Mouse (Mus musculus) spleen, adult 12 weeks (tissue): Measurements from ENCODE around the gene Prss43.
"Not testable (repeated sequence)": the region's sequence is repeated elsewhere in the genome, so short reads cannot be mapped to it uniquely, and the experiment has no call there.

Experiments used
- DNase-seq: peaks from one replicate; pipeline ENCODE4 v3.0.0; 2022; ENCODE audit warnings: low spot score

The Prss43 gene

GRCm38 (mm10) chr9:110826390-110826789 is at the start of gene Prss43:
Gene Prss43, plus strand, starts transcription at chr9:110826690.
- DNase-seq: no peak

- DNase-seq: no peak
These were observed 48.4 kb upstream of the Prss43 start for GRCm38 (mm10) chr9:110778100-110778499.

DNA sequence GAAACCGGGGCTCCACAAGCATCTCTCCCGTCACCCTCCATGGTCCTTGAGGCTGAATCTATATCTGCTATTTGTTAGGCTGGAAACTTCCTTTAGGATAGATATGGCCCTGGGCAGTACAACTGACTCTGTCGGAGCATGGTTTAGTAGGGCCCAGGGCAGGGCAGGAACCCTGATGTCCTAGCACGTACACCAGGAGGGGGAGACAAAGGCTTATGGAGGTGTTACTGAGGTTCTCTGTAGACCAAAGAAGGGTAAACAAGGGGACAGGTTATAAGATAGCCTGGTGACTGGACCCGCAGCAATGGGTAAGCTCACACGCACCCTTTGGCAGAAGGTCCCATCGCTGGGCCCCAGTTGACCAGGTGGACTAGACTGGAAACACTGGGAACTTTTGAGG is 47.9 kb upstream of the Prss43 start:
- DNase-seq: no peak

DNA sequence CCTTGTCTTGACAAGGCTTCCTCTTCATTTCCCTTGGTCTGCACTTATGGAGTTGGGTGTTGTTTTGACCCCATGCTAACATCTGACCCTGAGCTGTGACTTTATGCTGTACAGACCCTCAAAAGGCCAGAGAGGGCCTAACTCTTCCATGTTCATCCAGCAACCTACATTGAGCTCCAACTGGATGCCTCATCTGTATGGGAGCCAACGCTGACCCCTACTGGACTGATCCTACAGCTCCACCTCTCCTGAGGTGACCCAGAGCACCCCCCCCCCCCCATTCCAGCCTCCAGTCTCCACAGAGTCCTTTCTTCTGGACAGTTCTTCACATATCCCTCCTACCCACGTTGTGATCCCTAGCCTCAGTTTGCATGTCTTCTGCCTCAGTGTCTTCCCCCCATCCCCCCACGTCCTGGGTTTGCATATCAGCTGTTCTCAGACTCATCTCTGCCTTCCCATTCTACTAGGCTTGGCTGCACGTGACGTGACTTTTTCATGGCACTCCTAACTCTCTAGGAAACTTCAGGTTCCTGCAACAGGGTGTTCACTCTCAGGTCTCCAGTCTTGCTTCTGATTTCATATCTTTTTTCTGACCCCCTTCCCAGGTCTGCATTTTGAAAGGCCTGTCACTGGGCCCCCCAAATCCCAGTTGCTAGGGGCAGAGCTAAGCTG is 47.1 kb upstream of the Prss43 start:
- no peak for DNase-seq

DNA sequence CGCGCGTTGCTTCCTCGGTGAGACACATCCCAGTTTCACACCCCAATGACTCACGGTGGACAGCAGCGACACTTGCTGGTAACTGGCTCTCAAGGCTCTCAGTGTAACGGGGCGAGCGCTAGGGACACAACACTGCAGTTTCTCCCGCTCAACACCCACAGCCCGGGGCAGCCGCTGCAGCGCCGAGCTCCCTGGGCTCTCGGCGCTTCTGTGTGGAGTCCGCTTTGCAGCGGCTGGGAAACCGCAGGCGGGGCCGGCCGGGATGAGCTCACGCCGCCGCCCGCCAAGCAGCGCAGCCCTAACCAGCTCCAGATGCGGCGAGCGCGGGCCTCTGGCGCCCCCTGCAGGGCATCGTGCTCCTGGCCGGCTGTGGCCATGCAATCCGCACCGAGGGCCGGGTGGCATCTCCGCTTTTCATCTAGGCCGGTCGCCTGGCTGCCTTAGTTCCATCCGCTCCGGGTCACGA is 45.2 kb upstream of the Prss43 start:
- peak; percentile 76 for DNase-seq

GRCm38 (mm10) chr9:110781731-110782130 is 44.8 kb upstream of the Prss43 start:
- DNase-seq: no peak

DNA sequence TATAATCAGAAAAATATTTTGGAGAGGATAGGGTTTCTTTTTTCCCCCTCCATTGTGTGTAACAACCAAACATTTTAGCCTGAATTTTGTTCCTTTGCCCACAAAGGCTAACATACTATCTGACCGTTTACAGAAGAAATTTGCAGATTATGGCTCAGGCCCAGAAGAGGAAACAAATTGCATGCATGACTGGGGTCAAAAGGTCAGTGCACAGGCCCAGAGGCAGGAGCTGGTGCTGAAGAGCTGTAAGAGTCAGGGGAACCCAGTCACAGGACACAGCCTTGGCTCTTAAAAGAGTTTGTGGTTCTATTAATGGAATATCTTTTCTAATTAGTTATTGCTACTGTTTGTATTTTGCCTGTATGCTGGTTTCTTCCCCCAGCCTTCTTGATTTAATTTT is 42.9 kb upstream of the Prss43 start:
- no peak for DNase-seq

DNA sequence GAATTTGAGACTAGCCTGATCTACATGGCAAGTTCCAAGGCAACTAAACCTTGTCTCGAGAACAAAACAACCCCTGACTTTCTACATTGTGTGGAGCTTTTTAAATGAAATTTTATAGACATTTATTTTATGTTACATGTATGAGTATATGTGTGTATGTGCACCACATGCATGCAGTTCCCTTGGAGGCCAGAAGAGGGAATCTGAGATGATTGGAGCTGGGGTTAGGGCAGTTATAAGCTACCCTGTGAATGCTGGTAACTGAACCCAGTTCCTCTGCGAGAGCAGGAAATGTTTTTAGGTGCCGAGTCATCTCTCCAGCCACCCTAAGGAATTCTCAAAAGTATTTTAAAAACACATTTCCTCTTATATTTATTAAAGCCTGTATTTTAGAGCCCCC is 38.3 kb upstream of the Prss43 start:
- DNase-seq: no peak

GRCm38 (mm10) chr9:110790462-110790861 is 36.0 kb upstream of the Prss43 start:
- DNase-seq: no peak

- no peak for DNase-seq
These were observed 29.5 kb upstream of the Prss43 start for GRCm38 (mm10) chr9:110797013-110797412.

DNA sequence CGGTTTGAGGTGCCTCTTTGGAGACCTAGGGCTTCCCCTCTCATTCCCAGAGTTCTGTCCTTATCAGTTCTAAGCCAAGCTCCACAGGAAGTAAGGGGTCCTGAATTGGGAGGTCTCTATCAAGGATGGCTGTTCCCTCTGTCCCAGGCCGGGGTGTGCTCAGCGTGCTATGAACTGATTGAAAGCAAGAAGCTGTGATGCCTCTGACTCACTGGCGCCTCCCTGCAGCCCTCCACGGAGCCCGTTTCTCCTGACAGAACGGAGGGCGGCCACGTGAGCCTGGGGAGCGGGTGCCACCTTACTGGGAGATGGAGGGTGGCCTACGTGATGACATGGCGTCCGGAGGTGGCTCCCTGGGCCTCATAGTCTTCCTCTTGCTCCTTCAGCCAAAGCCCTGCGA is 28.6 kb upstream of the Prss43 start, which contains the start of gene Prss42:
Gene Prss42, plus strand, starts transcription at position 301 of the 400 bp plus-strand sequence.
- no peak for DNase-seq

GRCm38 (mm10) chr9:110800834-110801479 is 25.5 kb upstream of the Prss43 start:
- DNase-seq: no peak

DNA sequence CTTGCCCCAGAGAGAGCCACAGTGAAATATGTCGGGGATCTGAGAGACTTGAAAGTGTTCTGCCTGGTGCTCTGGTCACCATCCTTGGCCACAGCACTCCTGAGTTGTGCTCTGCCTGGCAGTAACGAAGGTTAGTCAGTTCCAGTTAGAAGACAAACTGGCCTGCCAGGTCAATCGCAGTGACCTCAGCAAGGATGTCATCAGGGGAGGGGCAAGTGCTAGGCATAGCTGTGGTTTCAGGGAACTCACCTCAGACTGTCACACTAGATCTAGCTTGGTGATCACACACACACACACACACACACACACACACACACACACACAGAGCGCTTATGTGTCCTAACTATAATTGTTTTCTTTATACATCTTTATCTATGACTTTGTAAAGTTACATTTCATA is 23.2 kb upstream of the Prss43 start:
- DNase-seq: no peak

DNA sequence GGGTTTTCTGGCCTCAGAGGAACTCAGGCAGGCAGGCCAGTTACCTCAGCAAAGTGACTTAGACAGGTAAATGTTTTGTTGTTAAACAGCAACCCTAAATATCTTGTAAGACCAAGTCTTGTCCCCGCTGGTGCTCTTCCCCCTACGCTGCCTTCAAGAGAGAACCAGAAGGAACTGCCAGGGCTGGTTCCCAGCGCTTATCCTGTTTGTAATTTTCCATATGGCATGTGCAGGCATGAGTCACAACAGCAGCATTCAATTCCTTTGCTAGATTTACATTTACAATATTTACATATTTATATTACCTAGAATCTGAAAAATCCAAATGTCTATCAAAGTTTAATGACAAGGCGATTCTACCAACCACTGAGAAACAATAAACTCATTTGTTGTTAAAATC is 16.4 kb upstream of the Prss43 start:
- DNase-seq: no peak

DNA sequence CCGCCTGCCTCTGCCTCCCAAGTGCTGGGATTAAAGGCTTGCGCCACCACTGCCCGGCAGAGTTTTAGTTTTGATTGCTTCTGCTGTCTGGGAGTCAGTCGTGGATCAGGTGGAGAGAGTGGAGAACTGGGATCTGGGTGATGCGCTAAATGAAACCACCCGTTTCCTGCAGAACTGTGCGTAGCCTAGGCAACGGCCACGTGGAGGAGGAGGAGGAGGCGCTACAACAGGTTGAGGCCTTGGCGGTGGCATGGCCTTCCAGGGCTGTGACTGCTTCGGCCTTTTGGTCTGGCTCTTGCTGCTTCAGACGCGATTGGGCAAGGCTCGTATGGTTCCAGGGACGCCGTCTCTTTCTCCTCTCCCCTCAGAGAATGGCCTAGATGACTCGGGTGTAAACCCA is 12.7 kb upstream of the Prss43 start, which contains the start of gene Prss44:
Gene Prss44, plus strand, starts transcription at position 206 of the 400 bp plus-strand sequence.
- DNase-seq: no peak

- not testable (repeated sequence) for DNase-seq
These were observed 5.9 kb upstream of the Prss43 start for GRCm38 (mm10) chr9:110820546-110820945.

DNA sequence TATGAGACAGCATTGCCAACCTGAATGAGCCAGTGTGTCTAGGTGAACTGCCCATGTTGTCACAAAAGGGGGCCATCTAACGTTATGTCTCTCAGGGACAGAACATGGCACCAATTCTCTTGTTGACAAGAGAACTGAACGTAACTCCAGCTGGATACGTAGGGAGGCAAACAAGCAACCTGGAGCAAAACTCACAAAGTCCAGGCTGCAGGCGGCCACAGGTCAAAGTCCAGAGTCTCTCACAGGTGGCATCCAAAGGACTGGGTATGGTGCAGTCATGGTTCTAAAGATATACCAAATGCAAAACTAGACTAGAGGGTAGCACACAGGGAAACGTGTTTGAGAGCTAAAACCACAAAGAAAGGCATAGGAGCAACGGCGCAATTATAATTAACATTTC is 5.1 kb upstream of the Prss43 start:
- no peak for DNase-seq

GRCm38 (mm10) chr9:110825426-110825825 is 1.1 kb upstream of the Prss43 start:
- no peak for DNase-seq

GRCm38 (mm10) chr9:110825832-110826231 is 658 bp upstream of the Prss43 start:
- no peak for DNase-seq

GRCm38 (mm10) chr9:110833021-110833420 is 6.5 kb downstream of the Prss43 start:
- no peak for DNase-seq

DNA sequence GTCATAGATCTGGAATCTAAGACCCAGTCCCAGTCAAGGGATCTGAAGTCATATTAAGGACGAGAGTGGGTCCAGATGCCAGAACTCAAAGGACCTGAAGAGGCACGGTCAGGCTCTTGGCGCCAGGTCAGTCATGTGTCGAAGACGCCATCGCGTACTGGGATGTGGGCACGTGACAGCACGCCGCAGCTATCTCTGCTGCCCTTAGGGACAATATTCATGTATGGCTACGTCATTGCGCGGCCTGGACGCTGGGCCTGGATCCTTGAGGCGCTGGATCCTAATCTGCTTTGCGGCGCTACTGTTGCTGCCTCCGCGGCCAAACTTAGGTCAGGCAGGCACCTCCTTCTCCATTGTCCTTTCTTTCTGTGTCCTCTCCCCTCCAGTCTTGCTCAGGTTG is 7.9 kb downstream of the Prss43 start, which contains the start of gene Prss45:
Gene Prss45, plus strand, starts transcription at position 178 of the 400 bp plus-strand sequence.
- no peak for DNase-seq

- no peak for DNase-seq
These were observed 8.5 kb downstream of the Prss43 start for GRCm38 (mm10) chr9:110834961-110835360.

DNA sequence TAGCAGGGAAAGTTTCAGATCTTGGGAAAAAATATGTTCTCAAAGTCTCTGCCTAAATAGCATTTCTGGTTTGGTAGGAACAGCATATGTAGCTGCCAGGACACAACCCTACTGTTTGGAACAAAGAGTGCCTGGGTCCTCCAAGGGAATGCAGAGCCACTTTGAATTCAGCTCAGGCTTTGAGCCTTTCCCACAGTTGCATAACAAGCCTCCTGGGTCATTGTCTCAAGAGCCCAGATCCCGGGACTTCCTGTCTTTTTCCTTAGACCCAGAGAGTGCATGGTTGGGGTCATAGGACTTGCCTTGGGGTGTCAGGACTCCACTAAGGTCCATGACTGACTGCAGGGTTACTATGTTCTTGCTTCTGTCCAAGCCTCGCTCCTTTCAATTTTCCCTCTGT is 9.6 kb downstream of the Prss43 start:
- no peak for DNase-seq

DNA sequence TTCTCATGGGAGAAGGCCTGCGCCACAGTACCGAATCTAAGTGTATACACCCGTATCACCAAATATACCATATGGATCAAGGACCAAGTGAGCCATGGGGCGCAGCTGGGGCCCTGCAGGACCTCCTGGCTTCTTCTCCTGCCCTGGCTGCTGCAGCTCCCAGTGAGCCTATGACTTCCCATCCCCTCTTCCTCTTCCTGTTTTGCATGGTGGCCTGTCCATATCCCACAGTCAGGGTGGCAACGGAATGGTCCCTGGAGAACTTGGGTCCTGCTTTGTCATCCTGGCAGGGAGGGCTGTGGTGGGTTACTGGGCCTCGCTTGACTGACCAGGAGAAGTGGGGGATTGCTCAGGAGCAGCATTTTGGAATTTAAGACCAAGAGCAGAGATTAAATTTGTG is 14.4 kb downstream of the Prss43 start:
- DNase-seq: no peak
